Mouse (Mus musculus) testis, adult 2 months (tissue): Measurements from ENCODE around the gene Cnot1. TPM values are rescaled to one million over a fixed set of nuclear protein-coding genes. Genes with fewer than 3 reads are reported as not detected.

Source experiments
- H3K27ac ChIP-seq: fragments of 200-500 bp; 2 replicates; pipeline ENCODE4 v1.5.1; 2012; ENCODE audit warnings: low read depth, low read length; ENCODE audit not compliant: control insufficient read depth, insufficient read depth
- H3K27me3 ChIP-seq: fragments of 200-500 bp; 2 replicates; pipeline ENCODE4 v1.6.1; 2012; ENCODE audit warnings: mild to moderate bottlenecking, low read length, moderate library complexity; ENCODE audit not compliant: control insufficient read depth, insufficient read depth
- H3K36me3 ChIP-seq: fragments of 200-500 bp; 2 replicates; pipeline ENCODE4 v1.6.1; 2012; ENCODE audit warnings: mild to moderate bottlenecking, low read length; ENCODE audit not compliant: control insufficient read depth, insufficient read depth
- H3K4me1 ChIP-seq: fragments of 200-500 bp; 2 replicates; pipeline ENCODE4 v1.6.1; 2012; ENCODE audit warnings: low read length; ENCODE audit not compliant: control insufficient read depth, insufficient read depth
- H3K4me3 ChIP-seq: fragments of 200-500 bp; 2 replicates; pipeline ENCODE4 v1.5.1; 2012; ENCODE audit warnings: low read depth, mild to moderate bottlenecking, low read length, moderate library complexity, mixed read lengths; ENCODE audit not compliant: control insufficient read depth
- CTCF ChIP-seq: fragments of 200-500 bp; IDR thresholded peaks from 2 replicates; pipeline ENCODE4 v1.5.1; 2012; ENCODE audit warnings: low read depth, mild to moderate bottlenecking, inconsistent platforms, low read length, moderate library complexity; ENCODE audit not compliant: control insufficient read depth, insufficient read depth, insufficient replicate concordance
- POLR2A ChIP-seq: fragments of 200-500 bp; IDR thresholded peaks from 2 replicates; pipeline ENCODE4 v1.6.1; 2012; ENCODE audit warnings: low read depth, mild to moderate bottlenecking, inconsistent platforms, low read length, moderate library complexity; ENCODE audit not compliant: control insufficient read depth
- polyA plus RNA-seq: library from polyadenylated mRNA; depleted of rRNA; stranded (reverse); fragments of >200 nt; gene quantifications from 2 replicates; pipeline ENCODE4 v1.2.3, GENCODE M21; 2012

Cnot1 gene
- polyA plus RNA-seq, 1 experiment = 236 TPM

- no peaks in the 10 kb centered on the region for H3K27me3 ChIP-seq
- TF ChIP-seq CTCF = no peak
- TF ChIP-seq POLR2A = no peak
- no peak overlapping the region for H3K27ac ChIP-seq
- no peak overlapping the region for H3K4me3 ChIP-seq
- H3K4me1 ChIP-seq = peaks cover 9% of the 10 kb centered on the region
- no peaks in the 10 kb centered on the region for H3K36me3 ChIP-seq
These were observed 37.8 kb upstream of the Cnot1 start for GRCm38 (mm10) chr8:95845026-95845425.

- Histone ChIP-seq H3K27ac (no peak overlapping the region), H3K4me1 (peaks cover 6% of the 10 kb centered on the region), H3K4me3 (no peak overlapping the region), H3K36me3 (no peaks in the 10 kb centered on the region), H3K27me3 (no peaks in the 10 kb centered on the region)
- TF ChIP-seq CTCF (no peak), POLR2A (no peak)
These were observed 36.7 kb upstream of the Cnot1 start for GRCm38 (mm10) chr8:95843968-95844367.

GRCm38 (mm10) chr8:95841436-95841835, 34.2 kb upstream of the Cnot1 start:
- no peaks in the 10 kb centered on the region for H3K36me3 ChIP-seq
- no peaks in the 10 kb centered on the region for H3K27me3 ChIP-seq
- no peak overlapping the region for H3K27ac ChIP-seq
- peaks cover 4% of the 10 kb centered on the region for H3K4me1 ChIP-seq
- H3K4me3 ChIP-seq = no peak overlapping the region
- TF ChIP-seq CTCF = no peak
- no peak for TF ChIP-seq POLR2A

GRCm38 (mm10) chr8:95839289-95839688, 32.0 kb upstream of the Cnot1 start:
- Histone ChIP-seq H3K4me1 (peaks cover 4% of the 10 kb centered on the region), H3K27ac (no peak overlapping the region), H3K27me3 (no peaks in the 10 kb centered on the region), H3K36me3 (no peaks in the 10 kb centered on the region), H3K4me3 (no peak overlapping the region)
- TF ChIP-seq CTCF = no peak
- no peak for TF ChIP-seq POLR2A

- TF ChIP-seq POLR2A = no peak
- no peak for TF ChIP-seq CTCF
- Histone ChIP-seq H3K27ac (no peak overlapping the region), H3K36me3 (no peaks in the 10 kb centered on the region), H3K27me3 (no peaks in the 10 kb centered on the region), H3K4me1 (peaks cover 16% of the 10 kb centered on the region), H3K4me3 (no peak overlapping the region)
These were observed 30.0 kb upstream of the Cnot1 start for GRCm38 (mm10) chr8:95837266-95837665.

- H3K27ac ChIP-seq = no peak overlapping the region
- TF ChIP-seq CTCF (no peak), POLR2A (no peak)
- peaks cover 14% of the 10 kb centered on the region for H3K4me1 ChIP-seq
- H3K27me3 ChIP-seq = no peaks in the 10 kb centered on the region
- no peaks in the 10 kb centered on the region for H3K36me3 ChIP-seq
- H3K4me3 ChIP-seq = no peak overlapping the region
These were observed 28.6 kb upstream of the Cnot1 start for GRCm38 (mm10) chr8:95835891-95836290.

- 0 out of 2 replicates have a peak overlapping the region, but pooled peaks have one; percentile 2 for H3K27ac ChIP-seq
- H3K4me3 ChIP-seq = peak overlapping the region; percentile 21
- H3K27me3 ChIP-seq = no peaks in the 10 kb centered on the region
- H3K4me1 ChIP-seq = peaks cover 14% of the 10 kb centered on the region
- no peak for TF ChIP-seq POLR2A
- TF ChIP-seq CTCF = no peak
- no peaks in the 10 kb centered on the region for H3K36me3 ChIP-seq
These were observed 26.2 kb upstream of the Cnot1 start for GRCm38 (mm10) chr8:95833435-95833984.
